Mouse (Mus musculus) heart, embryonic 11.5 days (tissue): Measurements from ENCODE around the gene Map3k4. TPM values are rescaled to one million over a fixed set of nuclear protein-coding genes. Genes with fewer than 3 reads are reported as not detected.
A peak's percentile ranks its signal among the peaks of the same experiment; 100 is the strongest.
"Not testable (repeated sequence)": the region's sequence is repeated elsewhere in the genome, so short reads cannot be mapped to it uniquely, and the experiment has no call there.

ENCODE experiments used
- ATAC-seq: fragments of 200-750 bp; cut with Nextera tagmentation; replicated peaks from 2 replicates; pipeline ENCODE4 v1.8.0; 2017; ENCODE audit warnings: moderate library complexity; ENCODE audit not compliant: insufficient number of reproducible peaks, low FRiP score, low TSS enrichment
- H3K27ac ChIP-seq: fragments of 300-500 bp; sonication (generic); 2 replicates; pipeline ENCODE4 v1.5.1; 2014; ENCODE audit warnings: mild to moderate bottlenecking, low read depth, low read length
- H3K27me3 ChIP-seq: fragments of 300-500 bp; sonication (generic); 2 replicates; pipeline ENCODE4 v1.6.1; 2014; ENCODE audit warnings: mild to moderate bottlenecking, low read length, mixed read lengths; ENCODE audit not compliant: control insufficient read depth, insufficient read depth
- H3K36me3 ChIP-seq: fragments of 300-500 bp; sonication (generic); 2 replicates; pipeline ENCODE4 v1.6.1; 2014; ENCODE audit warnings: mild to moderate bottlenecking, low read length, moderate library complexity, mixed read lengths; ENCODE audit not compliant: control insufficient read depth, insufficient read depth
- H3K4me1 ChIP-seq: fragments of 300-500 bp; sonication (generic); 2 replicates; pipeline ENCODE4 v1.6.1; 2014; ENCODE audit warnings: low read length; ENCODE audit not compliant: control insufficient read depth, insufficient read depth
- H3K4me2 ChIP-seq: fragments of 300-500 bp; sonication (generic); 2 replicates; pipeline ENCODE4 v1.6.1; 2014; ENCODE audit warnings: mild to moderate bottlenecking, moderate library complexity
- H3K4me3 ChIP-seq: fragments of 300-500 bp; sonication (generic); 2 replicates; pipeline ENCODE4 v1.5.1; 2014; ENCODE audit warnings: low read depth, low read length
- H3K9ac ChIP-seq: fragments of 300-500 bp; sonication (generic); 2 replicates; pipeline ENCODE4 v1.6.1; 2014; ENCODE audit warnings: mild to moderate bottlenecking, low read depth, low read length, moderate library complexity
- H3K9me3 ChIP-seq: fragments of 300-500 bp; sonication (generic); replicated peaks from 2 replicates; pipeline ENCODE4 v1.6.1; 2016; ENCODE audit warnings: low read length; ENCODE audit not compliant: control insufficient read depth
- WGBS: fragments of 180-500 bp; shearing (Covaris S2); extraction: QIAGEN DNeasy Blood & Tissue Kit; methylation state at CpG from one replicate; pipeline ENCODE4 v1.1.7; 2014; ENCODE audit not compliant: insufficient replicate concordance; 5-methylcytosine and 5-hydroxymethylcytosine counted together
- polyA plus RNA-seq: library from polyadenylated mRNA; unstranded; fragments of >200 nt; fragmentation: Nextera tagmentation; extraction: Ambion mirVana; gene quantifications from 2 replicates; pipeline ENCODE4 v1.2.1, GENCODE M21; 2014

Gene Map3k4
- polyA plus RNA-seq, 1 experiment from 2014 or later: 39.5 TPM

DNA sequence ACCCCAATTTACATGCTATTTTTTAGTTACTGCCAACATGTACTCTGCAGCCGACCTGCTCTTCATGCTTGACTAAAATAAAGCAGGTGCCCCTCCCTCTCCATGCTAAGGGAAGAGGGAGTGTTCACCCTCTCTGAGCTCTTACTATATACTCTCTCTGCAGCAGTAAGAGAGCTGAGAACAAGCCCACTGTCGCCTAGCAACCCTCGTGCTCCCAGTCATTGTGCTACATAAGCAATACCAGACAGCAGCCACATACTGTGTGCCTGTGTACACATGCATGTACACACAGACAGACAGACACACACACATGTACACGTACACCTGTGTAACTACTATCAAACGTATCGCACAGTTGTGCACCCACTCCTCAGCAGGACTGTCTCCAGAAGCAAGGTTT lies 88.4 kb downstream of the Map3k4 start:
- Histone ChIP-seq H3K27ac (no peak overlapping the region), H3K27me3 (no peaks in the 10 kb centered on the region), H3K4me2 (no peak overlapping the region), H3K9me3 (no peaks in the 10 kb centered on the region), H3K9ac (no peak overlapping the region), H3K4me3 (no peak overlapping the region), H3K4me1 (no peaks in the 10 kb centered on the region), H3K36me3 (peaks cover 18% of the 10 kb centered on the region)
- 86% methylated on average over 6 of the region's 6 CpGs for WGBS
- ATAC-seq: no peak

GRCm38 (mm10) chr17:12229756-12230155 lies 88.8 kb downstream of the Map3k4 start:
- WGBS: 89% methylated on average over 9 of the region's 9 CpGs

GRCm38 (mm10) chr17:12228471-12228870 lies 90.1 kb downstream of the Map3k4 start:
- 88% methylated on average over 7 of the region's 7 CpGs for WGBS
- Histone ChIP-seq H3K4me2 (no peak overlapping the region), H3K36me3 (peaks cover 17% of the 10 kb centered on the region)

More at GRCm38 (mm10) chr17:12229756-12230155, 88.8 kb downstream of the Map3k4 start:
- Histone ChIP-seq H3K9me3 (no peaks in the 10 kb centered on the region), H3K4me3 (no peak overlapping the region), H3K4me2 (no peak overlapping the region), H3K4me1 (no peaks in the 10 kb centered on the region), H3K9ac (no peak overlapping the region), H3K27me3 (no peaks in the 10 kb centered on the region), H3K36me3 (peaks cover 17% of the 10 kb centered on the region), H3K27ac (no peak overlapping the region)
- ATAC-seq: no peak

DNA sequence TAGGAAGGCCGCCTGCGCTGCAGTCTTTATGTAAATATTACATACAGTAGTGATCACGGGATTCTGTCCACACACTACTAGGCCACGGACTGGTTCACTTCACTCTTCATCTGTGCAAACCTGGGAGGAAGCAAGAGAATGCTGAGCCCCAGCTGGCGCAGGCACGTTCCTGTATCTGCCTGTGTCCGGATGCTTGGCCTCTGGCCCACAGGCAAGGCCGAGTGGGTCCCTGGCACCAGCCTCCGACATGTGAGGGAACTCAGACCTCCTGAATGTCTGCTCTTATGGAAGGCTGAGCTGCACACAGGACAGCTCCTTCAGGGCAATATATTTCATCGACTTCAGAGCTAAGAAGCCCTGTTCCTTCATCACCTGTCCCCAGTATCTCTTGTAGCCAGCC lies 90.6 kb downstream of the Map3k4 start:
- no peak overlapping the region for H3K9ac ChIP-seq
- no peaks in the 10 kb centered on the region for H3K9me3 ChIP-seq
- no peaks in the 10 kb centered on the region for H3K27me3 ChIP-seq
- H3K4me1 ChIP-seq: no peaks in the 10 kb centered on the region
- H3K4me3 ChIP-seq: no peak overlapping the region
- ATAC-seq: no peak
- WGBS: 85% methylated on average over 10 of the region's 10 CpGs
- H3K36me3 ChIP-seq: peaks cover 17% of the 10 kb centered on the region
- H3K4me2 ChIP-seq: no peak overlapping the region
- no peak overlapping the region for H3K27ac ChIP-seq

More at GRCm38 (mm10) chr17:12228471-12228870, 90.1 kb downstream of the Map3k4 start:
- Histone ChIP-seq H3K9me3 (no peaks in the 10 kb centered on the region), H3K27me3 (no peaks in the 10 kb centered on the region), H3K4me3 (no peak overlapping the region), H3K9ac (no peak overlapping the region), H3K27ac (no peak overlapping the region), H3K4me1 (no peaks in the 10 kb centered on the region)
- no peak for ATAC-seq

DNA sequence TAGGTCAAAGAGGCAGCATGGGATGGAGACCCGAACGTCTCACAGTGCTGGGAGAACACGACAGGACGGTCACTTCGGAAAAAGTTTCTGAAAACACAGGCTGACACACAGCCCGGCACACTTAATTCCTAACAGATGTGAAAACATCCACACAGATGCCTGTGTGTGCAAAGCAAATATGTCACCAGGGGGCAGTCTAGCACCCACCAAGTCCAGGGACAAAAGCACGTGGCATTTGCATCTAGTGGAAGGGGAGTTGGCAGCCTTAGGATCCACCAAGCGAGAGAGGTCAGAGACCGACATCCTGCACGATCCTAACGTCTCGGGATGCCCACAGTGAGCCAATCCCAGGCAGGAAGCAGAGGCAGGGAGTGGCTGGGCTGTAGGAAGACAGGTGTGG lies 92.0 kb downstream of the Map3k4 start:
- Histone ChIP-seq H3K9ac (no peak overlapping the region), H3K4me1 (no peaks in the 10 kb centered on the region), H3K36me3 (peaks cover 14% of the 10 kb centered on the region)

DNA sequence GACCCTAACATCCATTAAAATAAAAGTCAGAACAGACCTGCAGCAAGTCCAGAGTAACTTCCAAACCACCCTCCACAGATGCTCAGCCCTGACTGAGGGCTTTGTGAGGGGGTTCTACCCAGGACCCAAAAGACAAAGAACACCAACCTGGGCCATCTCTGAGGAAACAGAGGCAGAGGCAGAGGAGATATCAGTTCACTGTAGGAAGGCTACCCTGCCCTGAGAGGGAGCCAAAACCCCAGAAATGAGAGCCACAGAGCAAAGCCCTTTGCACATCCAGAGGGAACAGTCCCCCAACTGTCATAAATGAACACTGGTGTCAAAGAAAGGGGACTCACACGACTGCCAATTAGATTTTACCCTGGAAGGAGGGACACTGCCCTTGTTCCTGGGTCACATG lies 93.4 kb downstream of the Map3k4 start:
- no peak overlapping the region for H3K4me3 ChIP-seq
- WGBS: 75% methylated on average over 1 of the region's 1 CpGs
- H3K4me2 ChIP-seq: no peak overlapping the region
- no peak for ATAC-seq
- peaks cover 12% of the 10 kb centered on the region for H3K36me3 ChIP-seq
- H3K9me3 ChIP-seq: no peaks in the 10 kb centered on the region
- no peaks in the 10 kb centered on the region for H3K27me3 ChIP-seq
- H3K4me1 ChIP-seq: no peaks in the 10 kb centered on the region
- no peak overlapping the region for H3K9ac ChIP-seq
- no peak overlapping the region for H3K27ac ChIP-seq

More for the DNA sequence above, 92.0 kb downstream of the Map3k4 start:
- 58% methylated on average over 12 of the region's 12 CpGs for WGBS
- Histone ChIP-seq H3K27ac (no peak overlapping the region), H3K27me3 (no peaks in the 10 kb centered on the region), H3K4me3 (no peak overlapping the region), H3K9me3 (no peaks in the 10 kb centered on the region), H3K4me2 (no peak overlapping the region)
- ATAC-seq: no peak

DNA sequence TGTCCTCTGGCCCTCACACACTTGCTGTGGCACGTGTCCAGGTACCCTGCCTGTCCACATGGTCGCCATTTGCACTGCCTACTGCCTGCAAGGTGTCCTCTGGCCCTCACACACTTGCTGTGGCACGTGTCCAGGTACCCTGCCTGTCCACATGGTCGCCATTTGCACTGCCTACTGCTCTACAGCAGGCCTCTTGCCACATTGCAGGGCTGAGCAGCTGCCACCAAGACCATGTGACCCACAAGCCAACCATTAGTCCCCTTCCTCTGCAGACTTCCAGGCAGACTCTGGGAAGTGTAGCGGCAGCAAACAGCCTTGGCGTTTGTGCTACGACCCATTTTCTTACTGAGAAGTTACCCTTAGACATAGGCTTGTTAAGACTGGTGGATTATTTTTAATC lies 94.0 kb downstream of the Map3k4 start:
- not testable (repeated sequence) for H3K4me1 ChIP-seq, H3K4me3 ChIP-seq, H3K9ac ChIP-seq, H3K27me3 ChIP-seq, ATAC-seq, H3K4me2 ChIP-seq, H3K27ac ChIP-seq, H3K9me3 ChIP-seq
- 84% methylated on average over 5 of the region's 7 CpGs for WGBS
- peaks cover 14% of the 10 kb centered on the region for H3K36me3 ChIP-seq

DNA sequence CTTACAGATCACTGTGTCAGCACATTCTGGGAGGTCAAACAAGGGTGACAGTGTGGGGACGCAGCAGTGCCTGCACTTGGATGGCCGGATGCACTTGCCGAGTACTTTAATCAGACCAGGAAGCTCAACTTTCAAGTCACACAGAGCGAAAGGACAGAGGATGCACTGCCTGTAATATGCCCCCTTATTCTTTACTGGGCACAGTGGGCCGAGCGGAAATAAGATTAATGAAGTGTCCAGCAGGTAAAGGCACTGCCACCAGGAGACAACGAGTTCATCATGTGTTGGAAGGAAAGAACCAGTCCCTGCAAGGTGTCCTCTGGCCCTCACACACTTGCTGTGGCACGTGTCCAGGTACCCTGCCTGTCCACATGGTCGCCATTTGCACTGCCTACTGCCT lies 94.5 kb downstream of the Map3k4 start:
- H3K9ac ChIP-seq: no peak overlapping the region
- ATAC-seq: no peak

GRCm38 (mm10) chr17:12223682-12224081 lies 94.9 kb downstream of the Map3k4 start:
- WGBS: 63% methylated on average over 5 of the region's 5 CpGs
- Histone ChIP-seq H3K9ac (no peak overlapping the region), H3K4me1 (no peaks in the 10 kb centered on the region), H3K36me3 (peaks cover 16% of the 10 kb centered on the region), H3K4me3 (no peak overlapping the region), H3K4me2 (no peak overlapping the region), H3K27ac (no peak overlapping the region), H3K9me3 (no peaks in the 10 kb centered on the region), H3K27me3 (no peaks in the 10 kb centered on the region)
- ATAC-seq: 0 out of 2 replicates have a peak, but pooled peaks have one; percentile 18

More for the DNA sequence above, 94.5 kb downstream of the Map3k4 start:
- H3K4me3 ChIP-seq: no peak overlapping the region
- H3K9me3 ChIP-seq: no peaks in the 10 kb centered on the region
- H3K4me1 ChIP-seq: no peaks in the 10 kb centered on the region
- peaks cover 14% of the 10 kb centered on the region for H3K36me3 ChIP-seq
- no peaks in the 10 kb centered on the region for H3K27me3 ChIP-seq
- 75% methylated on average over 9 of the region's 9 CpGs for WGBS
- H3K27ac ChIP-seq: no peak overlapping the region
- H3K4me2 ChIP-seq: no peak overlapping the region
